In the genomic region with DNA sequence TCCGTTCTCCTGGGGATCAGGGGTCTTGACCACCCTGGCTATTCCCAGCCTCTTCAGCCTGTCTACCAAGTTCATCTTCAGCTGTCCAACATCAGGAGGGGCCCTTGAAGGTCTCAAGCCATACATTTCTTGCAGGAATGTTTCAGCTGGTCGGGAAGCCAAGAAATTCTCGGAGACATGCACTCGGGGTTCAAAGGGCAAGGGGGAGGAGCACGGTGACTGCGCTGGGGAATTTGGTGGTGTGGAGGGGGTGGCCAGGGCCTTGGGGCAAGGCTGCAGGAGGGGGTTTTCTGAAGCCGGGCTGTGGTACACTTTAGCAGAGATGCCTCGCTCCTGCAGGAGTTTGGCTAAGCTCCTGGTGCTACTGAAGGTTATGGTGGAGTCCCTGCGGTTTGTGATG, we compare ENCODE assay signal across 19 mouse cellular contexts.
DNase-seq lines count a peak whose midpoint lies in the region; ATAC-seq and TF ChIP-seq lines count a peak whose summit lies in the region.
"Had no signal": no experiment of that assay in that cellular context is flagged by ENCODE, and none has a peak within 500 bp of the region (broad histone marks: within the 10 kb centered on the region; RNA-seq: fewer than 3 reads in every experiment).

No protein-coding gene starts in this region.

- no peak for TF ChIP-seq EP300 in stomach, postnatal 0 days (optimal IDR thresholded peaks at IDR 0.05)

- H3K4me3 ChIP-seq in kidney, embryonic 14.5 days (ENCODE audit: low read length) = no peak overlapping the region
- H3K4me3 ChIP-seq in stomach, postnatal 0 days (ENCODE audit: low read depth, low read length) = no peak overlapping the region
- H3K4me3 ChIP-seq: embryonic facial prominence, embryonic 12.5 days; forebrain, embryonic 12.5 days; heart, adult 2 months; heart, embryonic 15.5 days; hindbrain, embryonic 13.5 days had no signal

- no peaks in the 10 kb centered on the region for H3K9me3 ChIP-seq in kidney, embryonic 14.5 days (ENCODE audit: control insufficient read depth, low read length)
- no peaks in the 10 kb centered on the region for H3K9me3 ChIP-seq in stomach, postnatal 0 days (ENCODE audit: control insufficient read depth, low read length)
- H3K9me3 ChIP-seq: embryonic facial prominence, embryonic 12.5 days; forebrain, embryonic 12.5 days; heart, embryonic 15.5 days; hindbrain, embryonic 13.5 days had no signal

- H3K27me3 ChIP-seq in kidney, embryonic 14.5 days (ENCODE audit: control insufficient read depth, insufficient read depth, low read length) = no peaks in the 10 kb centered on the region
- H3K27me3 ChIP-seq in stomach, postnatal 0 days (ENCODE audit: control insufficient read depth, insufficient read depth, low read length) = no peaks in the 10 kb centered on the region
- H3K27me3 ChIP-seq: embryonic facial prominence, embryonic 12.5 days; forebrain, embryonic 12.5 days; heart, embryonic 15.5 days; hindbrain, embryonic 13.5 days had no signal

- H3K4me1 ChIP-seq in kidney, embryonic 14.5 days (ENCODE audit: control insufficient read depth, insufficient read depth, low read length) = no peaks in the 10 kb centered on the region
- H3K4me1 ChIP-seq in stomach, postnatal 0 days (replicated peaks; ENCODE audit: control insufficient read depth, insufficient read depth) = no peaks in the 10 kb centered on the region
- H3K4me1 ChIP-seq: embryonic facial prominence, embryonic 12.5 days; forebrain, embryonic 12.5 days; heart, embryonic 15.5 days; hindbrain, embryonic 13.5 days had no signal

- peaks cover 36% of the 10 kb centered on the region for H3K36me3 ChIP-seq in kidney, embryonic 14.5 days (ENCODE audit: control insufficient read depth, insufficient read depth, low read length)
- H3K36me3 ChIP-seq in stomach, postnatal 0 days (ENCODE audit: control insufficient read depth, insufficient read depth, low read length) = peaks cover 17% of the 10 kb centered on the region

- DNase-seq in kidney, adult 8-10 months = peak; percentile 22 to 24
- DNase-seq in kidney, postnatal 10 days = peak; percentile 21
- no peak for DNase-seq in stomach, postnatal 0 days (ENCODE audit: low spot score)
- DNase-seq in cerebellum, postnatal 36 days = no peak
- DNase-seq in right cerebral cortex, postnatal 4 days = no peak
- DNase-seq: adrenal gland, adult 8-10 months; adrenal gland, postnatal 36 days; cerebellum, adult 8-10 months; cerebellum, postnatal 14 days; gastrocnemius, postnatal 10 days; heart, adult 2 months; heart, postnatal 14 days had no signal

- no peak overlapping the region for H3K27ac ChIP-seq in kidney, embryonic 14.5 days (ENCODE audit: low read depth, low read length)
- no peak overlapping the region for H3K27ac ChIP-seq in stomach, postnatal 0 days (replicated peaks)
- H3K27ac ChIP-seq: embryonic facial prominence, embryonic 12.5 days; forebrain, embryonic 12.5 days; heart, adult 2 months; heart, embryonic 15.5 days; hindbrain, embryonic 13.5 days had no signal

- ATAC-seq in kidney, embryonic 14.5 days (ENCODE audit: low FRiP score, low TSS enrichment) = no peak
- ATAC-seq in stomach, postnatal 0 days (ENCODE audit: low FRiP score, low TSS enrichment) = peak; percentile 38; the same call in 1 of the 2 replicates
- ATAC-seq: forebrain, embryonic 16.5 days had no signal

- H3K9ac ChIP-seq in kidney, embryonic 14.5 days (ENCODE audit: low read depth, low read length) = no peak overlapping the region
- no peak overlapping the region for H3K9ac ChIP-seq in stomach, postnatal 0 days (ENCODE audit: low read length)
- H3K9ac ChIP-seq: embryonic facial prominence, embryonic 12.5 days; forebrain, embryonic 12.5 days; heart, embryonic 15.5 days; hindbrain, embryonic 13.5 days had no signal

- WGBS in kidney, embryonic 14.5 days = 81% methylated on average over 9 of the region's 9 CpGs
- WGBS in stomach, postnatal 0 days = 68% methylated on average over 9 of the region's 9 CpGs

- no peak overlapping the region for H3K4me2 ChIP-seq in kidney, embryonic 14.5 days (replicated peaks; ENCODE audit: low read depth, low read length)
- H3K4me2 ChIP-seq in stomach, postnatal 0 days (replicated peaks; ENCODE audit: low read depth) = no peak overlapping the region
- H3K4me2 ChIP-seq: embryonic facial prominence, embryonic 12.5 days; forebrain, embryonic 12.5 days; heart, embryonic 11.5 days; heart, embryonic 15.5 days; hindbrain, embryonic 13.5 days had no signal

- TF ChIP-seq CTCF in stomach, postnatal 0 days (IDR thresholded peaks at IDR 0.05; ENCODE audit: low read depth) = no peak

Comparison
In these comparisons a context has a peak if more than half of its experiments do, and no peak if none do; other contexts are left out.
1. DNase-seq: peak in kidney, adult 8-10 months (2 of 2) and kidney, postnatal 10 days (single experiment); none in stomach, postnatal 0 days (single experiment), cerebellum, postnatal 36 days (0 of 2) and right cerebral cortex, postnatal 4 days (single experiment).